Mouse (Mus musculus) hindbrain, embryonic 11.5 days (tissue): ENCODE results near the gene Gm29735. TPM values are rescaled to one million over a fixed set of nuclear protein-coding genes. Genes with fewer than 3 reads are reported as not detected.
"Not testable (repeated sequence)": the region's sequence is repeated elsewhere in the genome, so short reads cannot be mapped to it uniquely, and the experiment has no call there.

Experiments
- ATAC-seq: fragments of 200-750 bp; cut with Nextera tagmentation; 2 replicates; pipeline ENCODE4 v1.8.0; 2017; ENCODE audit warnings: mild to moderate bottlenecking, moderate TSS enrichment, moderate library complexity; ENCODE audit not compliant: low FRiP score
- DNase-seq: peaks from one replicate; pipeline ENCODE4 v3.0.0-alpha.2; 2015; ENCODE audit warnings: low spot score
- H3K27ac ChIP-seq: fragments of 300-500 bp; sonication (generic); 2 replicates; pipeline ENCODE4 v1.5.1; 2014; ENCODE audit warnings: mild to moderate bottlenecking, low read depth, low read length
- H3K27me3 ChIP-seq: fragments of 300-500 bp; sonication (generic); 2 replicates; pipeline ENCODE4 v1.6.1; 2014; ENCODE audit warnings: mild to moderate bottlenecking, low read length, moderate library complexity, mixed read lengths; ENCODE audit not compliant: control insufficient read depth, insufficient read depth
- H3K36me3 ChIP-seq: fragments of 300-500 bp; sonication (generic); 2 replicates; pipeline ENCODE4 v1.6.1; 2014; ENCODE audit warnings: mild to moderate bottlenecking, low read length, moderate library complexity, mixed read lengths; ENCODE audit not compliant: control insufficient read depth, insufficient read depth
- H3K4me1 ChIP-seq: fragments of 300-500 bp; sonication (generic); replicated peaks from 2 replicates; pipeline ENCODE4 v1.6.1; 2014; ENCODE audit warnings: low read length, mixed read lengths; ENCODE audit not compliant: control insufficient read depth, insufficient read depth
- H3K4me2 ChIP-seq: fragments of 300-500 bp; sonication (generic); replicated peaks from 2 replicates; pipeline ENCODE4 v1.6.1; 2014; ENCODE audit warnings: mild to moderate bottlenecking, low read depth, low read length
- H3K4me3 ChIP-seq: fragments of 300-500 bp; sonication (generic); 2 replicates; pipeline ENCODE4 v1.5.1; 2014; ENCODE audit warnings: low read depth, low read length
- H3K9ac ChIP-seq: fragments of 300-500 bp; sonication (generic); 2 replicates; pipeline ENCODE4 v1.6.1; 2014; ENCODE audit warnings: low read depth, low read length
- H3K9me3 ChIP-seq: fragments of 300-500 bp; sonication (generic); 2 replicates; pipeline ENCODE4 v1.6.1; 2016; ENCODE audit warnings: low read length; ENCODE audit not compliant: control insufficient read depth
- WGBS: fragments of 180-500 bp; shearing (Covaris S2); extraction: QIAGEN DNeasy Blood & Tissue Kit; methylation state at CpG from one replicate; pipeline ENCODE4 v1.1.7; 2014; 5-methylcytosine and 5-hydroxymethylcytosine counted together
- polyA plus RNA-seq: library from polyadenylated mRNA; unstranded; fragments of >200 nt; fragmentation: Nextera tagmentation; extraction: Ambion mirVana; gene quantifications from 2 replicates; pipeline ENCODE4 v1.2.1, GENCODE M21; 2014

Gm29735 gene
- polyA plus RNA-seq, 1 experiment from 2014 or later: not detected

DNA sequence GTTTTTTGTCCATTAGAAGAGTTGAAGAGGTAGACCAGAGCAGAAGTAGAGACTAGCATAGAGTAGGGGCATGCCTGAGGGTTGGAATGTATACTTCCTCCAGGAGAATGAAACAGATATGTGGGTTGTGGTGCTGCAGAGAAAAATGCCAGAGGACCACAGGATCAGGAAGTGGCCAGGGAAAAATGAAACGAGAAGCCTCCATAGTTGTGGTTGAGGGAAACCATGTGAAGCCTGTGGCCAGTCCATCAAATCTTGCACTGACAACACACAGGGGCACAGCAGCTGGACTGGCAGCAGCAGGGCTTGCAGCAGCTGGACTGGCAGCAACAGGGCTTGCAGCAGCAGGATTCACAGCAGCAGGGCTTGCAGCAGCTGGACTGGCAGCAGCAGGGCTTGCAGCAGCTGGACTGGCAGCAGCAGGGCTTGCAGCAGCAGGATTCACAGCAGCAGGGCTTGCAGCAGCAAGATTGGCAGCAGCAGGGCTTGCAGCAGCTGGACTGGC lies 13.4 kb downstream of the Gm29735 start:
- not testable (repeated sequence) for H3K4me1 ChIP-seq, H3K27ac ChIP-seq, H3K9me3 ChIP-seq, DNase-seq, ATAC-seq, H3K36me3 ChIP-seq, H3K9ac ChIP-seq, H3K4me3 ChIP-seq, H3K4me2 ChIP-seq, H3K27me3 ChIP-seq
- WGBS: 61% methylated on average over 1 of the region's 1 CpGs

GRCm38 (mm10) chr7:142140696-142141095 lies 16.2 kb downstream of the Gm29735 start:
- H3K4me1 ChIP-seq: no peaks in the 10 kb centered on the region
- no peak overlapping the region for H3K9ac ChIP-seq
- DNase-seq: no peak
- H3K9me3 ChIP-seq: no peaks in the 10 kb centered on the region
- ATAC-seq: no peak
- no peaks in the 10 kb centered on the region for H3K36me3 ChIP-seq
- no peak overlapping the region for H3K4me3 ChIP-seq
- WGBS: 61% methylated on average over 1 of the region's 1 CpGs
- H3K27ac ChIP-seq: no peak overlapping the region
- no peak overlapping the region for H3K4me2 ChIP-seq
- no peaks in the 10 kb centered on the region for H3K27me3 ChIP-seq

DNA sequence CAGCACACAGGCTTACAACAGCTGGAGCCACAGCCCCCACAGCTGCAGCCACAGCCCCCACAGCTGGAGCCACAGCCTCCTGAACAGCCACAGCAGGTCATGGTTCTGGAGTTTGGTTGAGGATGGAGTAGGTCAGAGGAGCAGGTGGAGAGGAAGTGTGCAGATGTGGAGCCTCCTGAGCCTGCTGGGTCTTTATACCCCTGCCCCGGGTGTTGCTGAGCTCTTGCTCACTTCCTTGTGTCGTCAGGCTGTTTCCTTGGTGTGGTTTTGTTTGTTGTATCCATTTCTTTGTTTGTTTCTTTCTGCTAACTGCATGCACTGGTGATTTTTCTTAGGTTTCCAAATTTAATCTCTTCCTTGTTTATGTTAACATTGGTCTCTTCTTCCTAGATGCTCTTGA lies 21.0 kb downstream of the Gm29735 start, which contains the start of gene Gm39115:
Gene Gm39115, minus strand, starts transcription at position 101 of the 400 bp plus-strand sequence.
- not testable (repeated sequence) for ATAC-seq, H3K9me3 ChIP-seq, H3K4me3 ChIP-seq, H3K9ac ChIP-seq, H3K36me3 ChIP-seq, H3K27me3 ChIP-seq, H3K4me2 ChIP-seq, H3K27ac ChIP-seq, DNase-seq, H3K4me1 ChIP-seq
- WGBS: 54% methylated on average over 2 of the region's 2 CpGs

DNA sequence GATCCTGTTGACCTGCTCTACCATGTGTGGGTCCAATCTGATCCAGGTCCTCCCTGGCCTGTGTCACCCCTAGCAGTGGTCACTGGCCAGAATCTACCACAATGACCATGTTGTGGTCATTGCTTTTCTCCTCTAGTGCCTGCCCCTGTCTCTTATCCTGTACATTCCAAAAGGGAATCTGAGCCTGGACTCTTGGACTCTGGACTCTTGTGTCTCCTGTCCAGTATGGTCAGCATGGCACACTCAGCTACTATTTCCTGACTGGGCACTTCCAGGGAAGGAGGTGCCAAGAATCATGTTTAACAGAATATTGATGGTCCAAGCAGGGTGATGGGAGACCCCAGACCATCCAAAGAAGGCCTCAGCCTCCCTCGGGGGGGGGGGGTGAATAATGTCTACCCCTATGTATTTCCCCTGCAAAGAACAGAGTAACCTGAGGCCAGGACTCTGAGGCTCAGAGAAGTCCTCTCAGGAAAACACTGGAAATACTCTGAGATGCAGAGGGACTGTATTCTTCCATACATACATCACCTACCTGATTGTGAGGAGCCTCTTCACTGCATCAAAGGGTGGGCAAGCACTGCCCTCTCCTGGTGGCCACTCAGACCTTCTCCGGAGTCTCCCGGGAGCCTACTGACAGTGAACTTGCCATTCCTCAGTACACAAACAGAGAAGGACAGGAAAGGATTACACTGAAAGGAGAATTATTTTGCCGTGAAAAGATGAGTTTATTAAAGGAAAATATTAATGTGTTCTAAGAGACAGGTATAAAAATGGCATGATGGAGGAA lies 22.5 kb downstream of the Gm29735 start:
- Histone ChIP-seq H3K9me3 (no peaks in the 10 kb centered on the region), H3K36me3 (no peaks in the 10 kb centered on the region), H3K4me2 (no peak overlapping the region), H3K4me3 (no peak overlapping the region), H3K4me1 (no peaks in the 10 kb centered on the region), H3K9ac (no peak overlapping the region), H3K27me3 (no peaks in the 10 kb centered on the region), H3K27ac (no peak overlapping the region)
- DNase-seq (peak; percentile 32), ATAC-seq (no peak)
- 65% methylated on average over 4 of the region's 4 CpGs for WGBS

DNA sequence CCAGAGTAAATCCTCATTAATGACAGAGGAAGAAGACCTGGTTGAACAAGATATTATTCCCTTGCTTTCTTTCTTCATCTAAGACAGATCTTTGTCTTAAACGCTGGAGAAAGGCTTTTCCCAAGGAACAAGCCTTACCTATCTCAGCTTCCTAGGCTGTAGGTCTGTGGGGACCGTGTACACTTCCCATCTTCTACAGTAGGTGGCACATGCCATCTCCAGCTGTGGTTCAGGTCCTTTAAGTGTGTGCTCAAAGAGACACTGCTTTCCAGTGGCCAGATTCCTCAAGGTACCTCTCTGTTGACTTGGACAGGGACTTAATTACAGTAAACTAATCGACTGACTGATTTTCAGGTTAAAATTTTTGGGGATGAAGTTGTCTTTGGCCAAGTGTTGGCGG lies 28.1 kb downstream of the Gm29735 start:
- Histone ChIP-seq H3K27me3 (no peaks in the 10 kb centered on the region), H3K9me3 (no peaks in the 10 kb centered on the region), H3K4me1 (no peaks in the 10 kb centered on the region), H3K27ac (no peak overlapping the region), H3K9ac (no peak overlapping the region), H3K36me3 (no peaks in the 10 kb centered on the region), H3K4me2 (no peak overlapping the region), H3K4me3 (no peak overlapping the region)
- WGBS: 68% methylated on average over 4 of the region's 4 CpGs
- DNase-seq: no peak
- no peak for ATAC-seq

- H3K9ac ChIP-seq: not testable (repeated sequence)
These were observed 36.3 kb downstream of the Gm29735 start, which contains the start of gene Gm45618 for GRCm38 (mm10) chr7:142120629-142121028. TSS of gene Gm45618 (minus strand) at chr7:142120729.

GRCm38 (mm10) chr7:142119632-142120031 lies 37.3 kb downstream of the Gm29735 start:
- no peak for ATAC-seq
- no peaks in the 10 kb centered on the region for H3K4me1 ChIP-seq
- WGBS: 24% methylated on average over 5 of the region's 5 CpGs
- H3K4me3 ChIP-seq: no peak overlapping the region
- no peaks in the 10 kb centered on the region for H3K36me3 ChIP-seq
- no peak overlapping the region for H3K9ac ChIP-seq
- H3K27ac ChIP-seq: no peak overlapping the region
- no peaks in the 10 kb centered on the region for H3K27me3 ChIP-seq
- DNase-seq: peak; percentile 28
- no peak overlapping the region for H3K4me2 ChIP-seq
- no peaks in the 10 kb centered on the region for H3K9me3 ChIP-seq

More at GRCm38 (mm10) chr7:142120629-142121028, 36.3 kb downstream of the Gm29735 start, which contains the start of gene Gm45618:
- H3K4me2 ChIP-seq, H3K36me3 ChIP-seq, H3K27me3 ChIP-seq, H3K27ac ChIP-seq, H3K9me3 ChIP-seq, H3K4me3 ChIP-seq, DNase-seq, ATAC-seq, H3K4me1 ChIP-seq: not testable (repeated sequence)
- WGBS: 100% methylated on average over 1 of the region's 1 CpGs
